Mouse (Mus musculus): ENCODE measurements around the gene Wdr95. TPM values are rescaled to one million over a fixed set of nuclear protein-coding genes. Genes with fewer than 3 reads are reported as not detected.

The Wdr95 gene
- polyA plus RNA-seq, 1 experiment from 2014 or later, result not detected

DNA sequence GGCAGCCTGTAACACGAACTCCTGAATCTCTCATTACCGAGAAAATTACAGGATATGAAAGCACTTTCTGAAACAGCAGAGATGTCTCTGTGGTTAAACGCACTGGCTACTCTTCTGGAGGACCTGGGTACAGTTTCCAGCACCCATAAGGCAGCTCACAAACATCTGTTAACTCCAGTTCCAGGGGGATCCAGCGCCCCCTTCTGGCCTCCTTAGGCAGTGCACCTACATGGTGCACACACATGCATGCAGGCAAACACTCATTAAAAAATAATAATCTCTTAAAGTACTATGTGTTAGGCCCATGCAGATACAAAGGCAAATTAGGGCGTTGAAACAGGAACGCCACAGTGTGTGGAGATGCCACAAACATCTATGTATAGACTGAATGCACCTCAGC lies 132.9 kb downstream of the Wdr95 start:
- Histone ChIP-seq H3K9ac (no peak overlapping the region), H3K36me3 (no peaks in the 10 kb centered on the region), H3K9me3 (no peaks in the 10 kb centered on the region), H3K4me2 (replicated peaks) (no peak overlapping the region), H3K4me3 (replicated peaks) (no peak overlapping the region), H3K27me3 (replicated peaks) (no peaks in the 10 kb centered on the region), H3K27ac (no peak overlapping the region), H3K4me1 (replicated peaks) (no peaks in the 10 kb centered on the region)
- WGBS, result 87% methylated on average over 6 of the region's 6 CpGs
- ATAC-seq, result no peak

Other genes with a start within 250 kb of the Wdr95 start
- gene Medag, start 116.9 kb upstream of the Wdr95 start, polyA plus RNA-seq (2015; fragmentation: Nextera tagmentation; extraction: Ambion mirVana), result 2.2 and 2.4 TPM in 2 replicates
- gene Tex26, start 89.0 kb upstream of the Wdr95 start, polyA plus RNA-seq (2015; fragmentation: Nextera tagmentation; extraction: Ambion mirVana), result 0.11 and 0.36 TPM in 2 replicates
- 54.8 and 56.8 TPM in 2 replicates for gene Hsph1, start 107.7 kb downstream of the Wdr95 start, polyA plus RNA-seq (2015; fragmentation: Nextera tagmentation; extraction: Ambion mirVana)
- 11.2 and 12.3 TPM in 2 replicates for gene B3glct, start 149.6 kb downstream of the Wdr95 start, polyA plus RNA-seq (2015; fragmentation: Nextera tagmentation; extraction: Ambion mirVana)

Measured in intestine, embryonic 15.5 days (tissue).